ENCODE assay signal across 19 mouse cellular contexts in the genomic region with DNA sequence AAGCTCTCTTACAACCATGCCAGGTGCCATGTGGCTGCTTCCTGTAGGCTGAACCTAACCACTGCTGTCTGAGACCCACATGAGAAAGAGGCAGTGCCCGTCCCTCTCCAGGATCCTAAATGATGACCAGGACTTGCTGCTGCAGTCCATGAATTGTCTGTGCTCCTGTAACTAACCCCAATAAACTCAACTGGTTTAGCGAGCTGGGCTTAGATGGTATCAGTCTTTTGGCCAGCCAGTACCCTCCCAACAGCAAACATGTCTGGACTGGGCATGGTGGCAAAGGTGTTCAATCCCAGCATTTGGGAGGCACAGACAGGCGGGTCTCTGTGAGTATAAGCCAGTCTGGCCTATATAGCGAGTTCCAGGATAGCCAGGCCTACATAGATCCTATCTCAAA. TPM values are rescaled to one million over a fixed set of nuclear protein-coding genes. Genes with fewer than 3 reads are reported as not detected.
DNase-seq lines count a peak whose midpoint lies in the region; TF ChIP-seq lines count a peak whose summit lies in the region.
"Had no signal": no experiment of that assay in that cellular context is flagged by ENCODE, and none has a peak within 500 bp of the region (broad histone marks: within the 10 kb centered on the region; RNA-seq: fewer than 3 reads in every experiment).

No protein-coding gene starts in this region.

- no peak for DNase-seq in gastrocnemius, adult 2 months
- no peak for DNase-seq in gastrocnemius, postnatal 25 days
- no peak for DNase-seq in liver, adult 2 months (ENCODE audit: extremely low read depth, low read depth, low spot score)
- DNase-seq in liver = no peak
- DNase-seq in urinary bladder, postnatal 25 days (ENCODE audit: low spot score) = peak; percentile 31
- DNase-seq in urinary bladder, postnatal 10 days (ENCODE audit: low spot score) = no peak
- DNase-seq in layer of hippocampus, adult 9-10 months (ENCODE audit: low spot score) = no peak
- no peak for DNase-seq in thymus, postnatal 25 days
- DNase-seq: adrenal gland, adult 8-10 months; adrenal gland, postnatal 36 days; B cell, adult 2 months; cerebellum, adult 2 months; cerebellum, postnatal 10 days; gastrocnemius, postnatal 10 days; heart, adult 2 months; heart, postnatal 14 days had no signal

- peaks cover 43% of the 10 kb centered on the region for H3K79me2 ChIP-seq in liver, adult 2 months (ENCODE audit: control insufficient read depth, insufficient read depth, low read length)

- intact Hi-C loops in gastrocnemius, adult 2 months (cut with DNase I) = no loop called here

- TF ChIP-seq CTCF in gastrocnemius, adult 2 months (IDR thresholded peaks at IDR 0.05) = no peak
- no peak for TF ChIP-seq CTCF in liver, adult 2 months (IDR thresholded peaks at IDR 0.05; ENCODE audit: low read depth, low read length)

- no peaks in the 10 kb centered on the region for H3K27me3 ChIP-seq in liver, adult 2 months (ENCODE audit: control insufficient read depth, insufficient read depth, low read length)
- H3K27me3 ChIP-seq: embryonic facial prominence, embryonic 12.5 days; forebrain, embryonic 15.5 days; heart, embryonic 15.5 days had no signal

- H3K4me1 ChIP-seq in liver, adult 2 months (ENCODE audit: control insufficient read depth, insufficient read depth, low read length) = peaks cover 30% of the 10 kb centered on the region
- H3K4me1 ChIP-seq: embryonic facial prominence, embryonic 12.5 days; forebrain, embryonic 15.5 days had no signal

- no peak overlapping the region for H3K9ac ChIP-seq in liver, adult 2 months (ENCODE audit: low read depth, low read length)
- H3K9ac ChIP-seq: embryonic facial prominence, embryonic 12.5 days; forebrain, embryonic 15.5 days; heart, embryonic 15.5 days had no signal

- no peaks in the 10 kb centered on the region for H3K36me3 ChIP-seq in liver, adult 2 months (ENCODE audit: control insufficient read depth, insufficient read depth, low read length)
- H3K36me3 ChIP-seq: forebrain, embryonic 15.5 days; heart, embryonic 15.5 days had no signal

- TF ChIP-seq POLR2A in liver, adult 2 months (IDR thresholded peaks at IDR 0.05; ENCODE audit: extremely low read depth, insufficient read depth, low read length) = no peak

- 89% methylated on average over 4 of the region's 4 CpGs for WGBS in liver, adult 2 months

- peak overlapping the region; percentile 59; the same call in 1 of the 2 replicates for H3K27ac ChIP-seq in gastrocnemius, adult 2 months
- H3K27ac ChIP-seq in liver, adult 2 months (replicated peaks; ENCODE audit: insufficient read depth, low read depth, low read length) = peak overlapping the region; percentile 68
- H3K27ac ChIP-seq: embryonic facial prominence, embryonic 12.5 days; forebrain, embryonic 15.5 days; heart, adult 2 months; heart, embryonic 15.5 days had no signal

- no peak overlapping the region for H3K4me3 ChIP-seq in gastrocnemius, adult 2 months
- no peak overlapping the region for H3K4me3 ChIP-seq in liver, adult 2 months (ENCODE audit: insufficient read depth, low read depth, low read length)
- H3K4me3 ChIP-seq: embryonic facial prominence, embryonic 12.5 days; forebrain, embryonic 15.5 days; heart, adult 2 months; heart, embryonic 15.5 days had no signal

RNA-seq across cellular contexts. Expression of gene Snx8, which starts 20.1 kb away (rescaled TPM):
- total RNA-seq in gastrocnemius, adult 2 months (2021) = 1 to 10 TPM; 8.0 to 9.5 TPM
- total RNA-seq in gastrocnemius, postnatal 25 days (2021) = 1 to 10 TPM; 7.4 to 7.6 TPM
- 12.5 and 14.0 TPM in 2 replicates for total RNA-seq in liver, adult 2 months (2014; rRNA removed)
- polyA plus RNA-seq in liver, adult 2 months (2012; rRNA removed) = 10.2 and 11.2 TPM in 2 replicates

RNA-seq across cellular contexts. Expression of gene Mrm2, which starts 37.2 kb away (rescaled TPM):
- 1 to 10 TPM; 6.0 to 9.0 TPM for total RNA-seq in gastrocnemius, adult 2 months (2021)
- total RNA-seq in gastrocnemius, postnatal 25 days (2021) = 1 to 10 TPM; 6.9 to 7.2 TPM
- 6.8 and 8.0 TPM in 2 replicates for total RNA-seq in liver, adult 2 months (2014; rRNA removed)
- 8.4 and 8.9 TPM in 2 replicates for polyA plus RNA-seq in liver, adult 2 months (2012; rRNA removed)

RNA-seq across cellular contexts. Expression of gene Nudt1, which starts 47.5 kb away (rescaled TPM):
- 1 to 10 TPM; 4.9 to 8.2 TPM for total RNA-seq in gastrocnemius, adult 2 months (2021)
- total RNA-seq in gastrocnemius, postnatal 25 days (2021) = 1 to 10 TPM; 5.3 to 6.5 TPM
- total RNA-seq in liver, adult 2 months (2014; rRNA removed) = 20.7 and 25.3 TPM in 2 replicates
- polyA plus RNA-seq in liver, adult 2 months (2012; rRNA removed) = 15.8 and 20.2 TPM in 2 replicates

RNA-seq across cellular contexts. Expression of gene Mad1l1, which starts 47.6 kb away (rescaled TPM):
- total RNA-seq in gastrocnemius, adult 2 months (2021) = 1 to 10 TPM; 7.2 to 9.0 TPM
- 1 to 10 TPM; 7.5 to 7.6 TPM for total RNA-seq in gastrocnemius, postnatal 25 days (2021)
- total RNA-seq in liver, adult 2 months (2014; rRNA removed) = 6.4 and 6.7 TPM in 2 replicates
- polyA plus RNA-seq in liver, adult 2 months (2012; rRNA removed) = 13.0 and 14.4 TPM in 2 replicates

RNA-seq across cellular contexts. Expression of gene Eif3b, which starts 50.2 kb away (rescaled TPM):
- 10 to 100 TPM; 79.7 to 80.3 TPM for total RNA-seq in gastrocnemius, adult 2 months (2021)
- total RNA-seq in gastrocnemius, postnatal 25 days (2021) = 10 to 100 TPM; 76.8 to 79.2 TPM
- 37.9 and 51.5 TPM in 2 replicates for total RNA-seq in liver, adult 2 months (2014; rRNA removed)
- 58.3 and 64.8 TPM in 2 replicates for polyA plus RNA-seq in liver, adult 2 months (2012; rRNA removed)
